Mouse (Mus musculus) midbrain, embryonic 10.5 days (tissue): ENCODE measurements around the gene Rassf2. TPM values are rescaled to one million over a fixed set of nuclear protein-coding genes. Genes with fewer than 3 reads are reported as not detected.

Experiments used
- DNase-seq: peaks from one replicate; pipeline ENCODE4 v3.0.0-alpha.2; 2017; ENCODE audit warnings: low spot score
- H3K27ac ChIP-seq: fragments of 300-500 bp; sonication (generic); replicated peaks from 2 replicates; pipeline ENCODE4 v1.5.1; 2016; ENCODE audit warnings: mild to moderate bottlenecking
- H3K27me3 ChIP-seq: fragments of 300-500 bp; sonication (generic); 2 replicates; pipeline ENCODE4 v1.6.1; 2016; ENCODE audit warnings: low read depth, mild to moderate bottlenecking; ENCODE audit not compliant: poor library complexity, severe bottlenecking
- H3K36me3 ChIP-seq: fragments of 300-500 bp; sonication (generic); 2 replicates; pipeline ENCODE4 v1.6.1; 2016; ENCODE audit warnings: mild to moderate bottlenecking, moderate library complexity
- H3K4me1 ChIP-seq: fragments of 300-500 bp; sonication (generic); 2 replicates; pipeline ENCODE4 v1.6.1; 2016
- H3K4me3 ChIP-seq: fragments of 300-500 bp; sonication (generic); 2 replicates; pipeline ENCODE4 v1.5.1; 2016; ENCODE audit warnings: mild to moderate bottlenecking, moderate library complexity
- H3K9me3 ChIP-seq: fragments of 300-500 bp; sonication (generic); replicated peaks from 2 replicates; pipeline ENCODE4 v1.6.1; 2016; ENCODE audit warnings: mild to moderate bottlenecking
- WGBS: fragments of 180-500 bp; shearing (Covaris S2); methylation state at CpG from one replicate; pipeline ENCODE4 v1.1.7; 2016; 5-methylcytosine and 5-hydroxymethylcytosine counted together
- polyA plus RNA-seq: library from polyadenylated mRNA; unstranded; fragments of >200 nt; fragmentation: Nextera tagmentation; extraction: Ambion mirVana; gene quantifications from 2 replicates; pipeline ENCODE4 v1.2.1, GENCODE M21; 2016

Gene Rassf2
- 28.6 and 34.2 TPM in 2 replicates for polyA plus RNA-seq

DNA sequence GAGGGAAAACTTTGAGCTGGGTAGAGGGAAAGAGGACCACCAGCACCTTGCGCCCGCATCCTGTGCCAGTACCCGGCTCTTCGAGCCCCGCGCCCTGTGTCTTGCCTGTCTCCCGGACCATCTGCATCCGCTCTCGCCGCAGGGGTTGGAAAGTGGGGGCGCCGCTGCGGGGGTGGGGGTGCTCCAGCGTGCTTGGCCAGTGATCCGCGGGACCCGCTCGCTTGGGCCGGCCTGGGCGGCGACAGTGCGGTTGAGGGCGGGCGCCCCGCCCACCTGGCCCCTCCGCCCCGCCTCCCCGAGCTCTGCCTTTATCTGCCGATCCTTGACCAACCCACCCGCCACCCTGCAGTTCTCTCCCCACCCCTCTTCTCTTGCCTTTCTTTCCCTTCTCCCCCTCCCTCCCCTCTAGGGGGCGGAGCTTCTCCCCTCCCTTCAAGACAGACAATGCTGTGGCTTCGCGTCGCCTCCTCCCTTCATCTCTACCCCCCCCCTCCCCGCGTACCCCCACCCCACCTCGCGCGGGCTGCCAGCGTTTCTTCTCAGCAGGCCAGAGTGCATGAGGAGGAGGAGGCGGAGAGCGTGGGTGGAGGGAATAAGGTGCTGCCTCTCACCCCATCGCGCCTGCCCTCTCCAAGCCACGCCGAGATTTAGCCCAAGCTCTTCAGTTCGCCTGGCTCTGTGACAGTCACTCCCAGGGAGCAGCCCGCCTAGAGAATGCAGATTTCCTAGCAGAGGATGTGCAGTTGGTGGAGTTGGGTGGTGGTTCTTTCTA lies at the start of gene Rassf2:
TSS of gene Rassf2 (minus strand) at position 613 of the 772 bp plus-strand sequence.
- Histone ChIP-seq H3K27ac (peak within 1 kb of the TSS; percentile 95), H3K4me1 (peaks cover 52% of the 10 kb centered on the region), H3K4me3 (peak within 1 kb of the TSS; percentile 81), H3K9me3 (no peaks in the 10 kb centered on the region), H3K27me3 (peaks cover 23% of the 10 kb centered on the region), H3K36me3 (peaks cover 18% of the 10 kb centered on the region; the same call in 1 of the 2 replicates)
- peak; percentile 94 for DNase-seq
- under 1% methylated on average over 44 of the region's 48 CpGs for WGBS

- Histone ChIP-seq H3K27me3 (no peaks in the 10 kb centered on the region), H3K27ac (no peak overlapping the region), H3K9me3 (no peaks in the 10 kb centered on the region), H3K4me3 (no peak overlapping the region), H3K36me3 (peaks cover 6% of the 10 kb centered on the region), H3K4me1 (no peaks in the 10 kb centered on the region; the same call in 1 of the 2 replicates)
- 89% methylated on average over 5 of the region's 5 CpGs for WGBS
- DNase-seq, result no peak
Observed at GRCm38 (mm10) chr2:132079139-132079538, 49.1 kb upstream of the Rassf2 start.

DNA sequence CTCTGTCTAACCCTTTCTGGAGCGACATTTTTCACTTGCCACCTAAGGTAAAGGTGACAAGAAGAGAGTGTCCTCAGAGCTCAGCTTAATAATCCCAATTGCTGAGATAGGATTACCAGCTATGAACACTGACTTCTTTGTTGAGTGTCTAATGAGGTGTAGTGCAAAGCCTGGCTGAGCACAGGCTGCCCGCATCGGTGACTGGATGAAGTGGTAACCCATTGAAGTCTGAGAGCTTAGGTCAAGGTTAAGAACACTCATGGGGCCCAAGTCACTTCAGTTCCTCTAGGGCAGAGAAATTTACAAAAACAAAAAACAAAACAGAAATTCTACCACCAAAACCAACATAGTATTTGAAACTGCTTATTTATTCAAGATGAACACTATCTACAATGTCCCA lies 43.0 kb upstream of the Rassf2 start:
- H3K27ac ChIP-seq, result no peak overlapping the region
- WGBS, result 78% methylated on average over 3 of the region's 3 CpGs
- no peak for DNase-seq
- H3K36me3 ChIP-seq, result peaks cover 16% of the 10 kb centered on the region
- peaks cover 2% of the 10 kb centered on the region for H3K4me1 ChIP-seq
- H3K9me3 ChIP-seq, result no peaks in the 10 kb centered on the region
- no peaks in the 10 kb centered on the region for H3K27me3 ChIP-seq
- no peak overlapping the region for H3K4me3 ChIP-seq

GRCm38 (mm10) chr2:132069985-132070735 lies 40.1 kb upstream of the Rassf2 start:
- Histone ChIP-seq H3K27ac (no peak overlapping the region), H3K4me1 (peaks cover 2% of the 10 kb centered on the region; the same call in 1 of the 2 replicates), H3K36me3 (peaks cover 23% of the 10 kb centered on the region), H3K4me3 (no peak overlapping the region), H3K27me3 (no peaks in the 10 kb centered on the region), H3K9me3 (no peaks in the 10 kb centered on the region)
- no peak for DNase-seq
- WGBS, result 83% methylated on average over 10 of the region's 10 CpGs

- Histone ChIP-seq H3K4me3 (no peak overlapping the region), H3K4me1 (no peaks in the 10 kb centered on the region), H3K27ac (no peak overlapping the region), H3K9me3 (no peaks in the 10 kb centered on the region), H3K36me3 (peaks cover 19% of the 10 kb centered on the region), H3K27me3 (no peaks in the 10 kb centered on the region)
- no peak for DNase-seq
- WGBS, result 85% methylated on average over 11 of the region's 11 CpGs
Observed at GRCm38 (mm10) chr2:132064185-132064831, 34.2 kb upstream of the Rassf2 start.

DNA sequence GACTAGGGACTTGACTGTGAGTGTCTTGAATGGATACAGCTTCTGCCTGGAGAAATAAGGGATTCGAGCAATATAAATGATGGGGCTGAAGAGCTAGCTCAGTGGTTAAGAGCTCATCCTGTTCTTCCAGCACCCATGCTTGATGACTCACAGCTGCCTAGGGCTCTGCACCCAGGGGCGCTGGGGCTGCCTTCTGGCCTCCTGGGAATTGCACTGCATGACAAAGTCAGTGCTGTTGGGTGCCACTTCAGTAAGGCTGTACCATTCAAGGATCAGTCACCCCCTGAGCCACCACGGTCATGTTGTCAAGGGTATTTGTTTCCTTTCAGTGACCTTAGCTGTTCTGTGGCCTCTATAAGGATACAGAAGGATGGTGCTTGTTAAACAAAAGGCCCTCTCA lies 33.7 kb upstream of the Rassf2 start:
- no peak for DNase-seq
- 89% methylated on average over 3 of the region's 3 CpGs for WGBS
- H3K4me1 ChIP-seq, result no peaks in the 10 kb centered on the region
- no peak overlapping the region for H3K4me3 ChIP-seq
- H3K36me3 ChIP-seq, result peaks cover 19% of the 10 kb centered on the region
- no peaks in the 10 kb centered on the region for H3K9me3 ChIP-seq
- H3K27ac ChIP-seq, result no peak overlapping the region
- H3K27me3 ChIP-seq, result no peaks in the 10 kb centered on the region

GRCm38 (mm10) chr2:132061884-132062283 lies 31.8 kb upstream of the Rassf2 start:
- DNase-seq, result no peak
- Histone ChIP-seq H3K4me3 (no peak overlapping the region), H3K36me3 (peaks cover 31% of the 10 kb centered on the region), H3K9me3 (no peaks in the 10 kb centered on the region), H3K27ac (no peak overlapping the region), H3K4me1 (no peaks in the 10 kb centered on the region), H3K27me3 (no peaks in the 10 kb centered on the region)
- 92% methylated on average over 11 of the region's 11 CpGs for WGBS

- DNase-seq, result no peak
- H3K9me3 ChIP-seq, result no peaks in the 10 kb centered on the region
- no peaks in the 10 kb centered on the region for H3K4me1 ChIP-seq
- no peak overlapping the region for H3K4me3 ChIP-seq
- H3K27ac ChIP-seq, result no peak overlapping the region
- no peaks in the 10 kb centered on the region for H3K27me3 ChIP-seq
- WGBS, result 91% methylated on average over 8 of the region's 8 CpGs
- H3K36me3 ChIP-seq, result peaks cover 38% of the 10 kb centered on the region
Observed at GRCm38 (mm10) chr2:132059919-132060318, 29.9 kb upstream of the Rassf2 start.

- Histone ChIP-seq H3K9me3 (no peaks in the 10 kb centered on the region), H3K36me3 (peaks cover 36% of the 10 kb centered on the region), H3K27me3 (no peaks in the 10 kb centered on the region), H3K27ac (no peak overlapping the region), H3K4me1 (no peaks in the 10 kb centered on the region), H3K4me3 (no peak overlapping the region)
- DNase-seq, result no peak
- 96% methylated on average over 8 of the region's 8 CpGs for WGBS
Observed at GRCm38 (mm10) chr2:132055349-132055753, 25.3 kb upstream of the Rassf2 start.

GRCm38 (mm10) chr2:132053824-132054223 lies 23.8 kb upstream of the Rassf2 start:
- Histone ChIP-seq H3K27ac (no peak overlapping the region), H3K9me3 (no peaks in the 10 kb centered on the region), H3K27me3 (no peaks in the 10 kb centered on the region), H3K4me1 (no peaks in the 10 kb centered on the region), H3K36me3 (peaks cover 32% of the 10 kb centered on the region), H3K4me3 (no peak overlapping the region)
- no peak for DNase-seq
- 95% methylated on average over 4 of the region's 4 CpGs for WGBS

DNA sequence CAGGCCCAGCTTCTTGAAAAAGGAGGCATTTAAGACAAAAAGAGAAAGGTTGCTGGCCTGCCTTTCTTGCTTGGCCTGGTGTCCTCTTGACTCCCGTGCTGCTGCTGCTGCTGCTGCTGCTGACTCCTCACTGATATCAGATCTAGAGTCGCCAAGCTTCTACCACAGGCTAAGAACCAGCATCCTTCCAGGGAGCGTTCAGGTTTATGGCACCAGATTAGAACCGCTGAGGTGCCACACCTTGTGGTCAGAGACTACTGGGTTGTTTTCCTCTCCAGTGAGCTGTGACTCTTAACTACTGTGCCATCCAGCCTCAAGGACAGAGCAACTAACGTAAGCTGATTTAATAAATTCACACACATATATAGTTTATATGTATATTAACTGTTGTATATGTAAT lies 21.7 kb upstream of the Rassf2 start:
- no peaks in the 10 kb centered on the region for H3K4me1 ChIP-seq
- WGBS, result 90% methylated on average over 5 of the region's 5 CpGs
- no peaks in the 10 kb centered on the region for H3K27me3 ChIP-seq
- H3K9me3 ChIP-seq, result no peaks in the 10 kb centered on the region
- H3K36me3 ChIP-seq, result peaks cover 18% of the 10 kb centered on the region
- DNase-seq, result no peak
- H3K4me3 ChIP-seq, result no peak overlapping the region
- H3K27ac ChIP-seq, result no peak overlapping the region

- DNase-seq, result no peak
- H3K9me3 ChIP-seq, result no peaks in the 10 kb centered on the region
- 46% methylated on average over 3 of the region's 3 CpGs for WGBS
- H3K27ac ChIP-seq, result no peak overlapping the region
- H3K36me3 ChIP-seq, result 0 out of 2 replicates have a peak, but pooled peaks cover 4% of the 10 kb centered on the region
- no peaks in the 10 kb centered on the region for H3K27me3 ChIP-seq
- H3K4me3 ChIP-seq, result no peak overlapping the region
- H3K4me1 ChIP-seq, result 0 out of 2 replicates have a peak, but pooled peaks cover under 1% of the 10 kb centered on the region
Observed at GRCm38 (mm10) chr2:132049921-132050320, 19.9 kb upstream of the Rassf2 start.
